Mouse (Mus musculus) lung, postnatal 25 days (tissue): ENCODE measurements around the gene Dnaaf1.

Experiments
- DNase-seq: peaks from one replicate; pipeline ENCODE4 v3.0.0; 2022; ENCODE audit warnings: low spot score

Gene Dnaaf1

GRCm38 (mm10) chr8:119623061-119623460 lies 48.0 kb downstream of the Dnaaf1 start:
- no peak for DNase-seq

- DNase-seq, result no peak
Measured at GRCm38 (mm10) chr8:119623744-119624143, 48.7 kb downstream of the Dnaaf1 start.

GRCm38 (mm10) chr8:119624916-119625315 lies 49.9 kb downstream of the Dnaaf1 start:
- DNase-seq, result no peak

GRCm38 (mm10) chr8:119625788-119626187 lies 50.8 kb downstream of the Dnaaf1 start:
- DNase-seq, result no peak

GRCm38 (mm10) chr8:119627199-119627598 lies 52.2 kb downstream of the Dnaaf1 start:
- DNase-seq, result no peak

GRCm38 (mm10) chr8:119627613-119628359 lies 52.8 kb downstream of the Dnaaf1 start:
- no peak for DNase-seq

GRCm38 (mm10) chr8:119630841-119631240 lies 55.8 kb downstream of the Dnaaf1 start:
- no peak for DNase-seq

GRCm38 (mm10) chr8:119632246-119632645 lies 57.2 kb downstream of the Dnaaf1 start:
- no peak for DNase-seq

- no peak for DNase-seq
Measured at GRCm38 (mm10) chr8:119632909-119633308, 57.9 kb downstream of the Dnaaf1 start.

GRCm38 (mm10) chr8:119634616-119635336 lies 59.7 kb downstream of the Dnaaf1 start:
- DNase-seq, result no peak

- DNase-seq, result no peak
Measured at GRCm38 (mm10) chr8:119635378-119635777, 60.3 kb downstream of the Dnaaf1 start, which contains the start of gene Kcng4. Kcng4 (minus strand) TSS chr8:119635680.

- no peak for DNase-seq
Measured at GRCm38 (mm10) chr8:119635958-119636357, 60.9 kb downstream of the Dnaaf1 start.

GRCm38 (mm10) chr8:119636766-119637165 lies 61.7 kb downstream of the Dnaaf1 start:
- no peak for DNase-seq

- DNase-seq, result no peak
Measured at GRCm38 (mm10) chr8:119637381-119637780, 62.3 kb downstream of the Dnaaf1 start.

- no peak for DNase-seq
Measured at GRCm38 (mm10) chr8:119638261-119638660, 63.2 kb downstream of the Dnaaf1 start.

- no peak for DNase-seq
Measured at GRCm38 (mm10) chr8:119639798-119640197, 64.8 kb downstream of the Dnaaf1 start.

- no peak for DNase-seq
Measured at GRCm38 (mm10) chr8:119641058-119641457, 66.0 kb downstream of the Dnaaf1 start.

GRCm38 (mm10) chr8:119642960-119643359 lies 67.9 kb downstream of the Dnaaf1 start:
- no peak for DNase-seq

GRCm38 (mm10) chr8:119644429-119644960 lies 69.5 kb downstream of the Dnaaf1 start:
- DNase-seq, result no peak

- no peak for DNase-seq
Measured at GRCm38 (mm10) chr8:119644981-119645597, 70.1 kb downstream of the Dnaaf1 start.

GRCm38 (mm10) chr8:119646197-119646596 lies 71.2 kb downstream of the Dnaaf1 start:
- no peak for DNase-seq

- DNase-seq, result no peak
Measured at GRCm38 (mm10) chr8:119646846-119647245, 71.8 kb downstream of the Dnaaf1 start.
